Mouse (Mus musculus): ENCODE results near the gene Wfikkn2. TPM values are rescaled to one million over a fixed set of nuclear protein-coding genes. Genes with fewer than 3 reads are reported as not detected.

Wfikkn2 gene
- polyA plus RNA-seq, 1 experiment from 2014 or later, result 2.9 TPM

GRCm38 (mm10) chr11:94210191-94211086, 35.4 kb downstream of the Wfikkn2 start:
- peak overlapping the region; percentile 96 for H3K4me3 ChIP-seq (ENCODE audit: low read depth, low read length)
- peak; percentile 93 for DNase-seq (ENCODE audit: low spot score)
- H3K36me3 ChIP-seq (ENCODE audit: control insufficient read depth, insufficient read depth, low read length), result peaks cover 6% of the 10 kb centered on the region; the same call in 1 of the 2 replicates
- no peaks in the 10 kb centered on the region for H3K9me3 ChIP-seq (ENCODE audit: control insufficient read depth, low read length)
- WGBS, result under 1% methylated on average over 53 of the region's 56 CpGs
- no peaks in the 10 kb centered on the region for H3K27me3 ChIP-seq (ENCODE audit: control insufficient read depth, insufficient read depth, low read length)
- H3K4me1 ChIP-seq (replicated peaks; ENCODE audit: control insufficient read depth, insufficient read depth, low read length), result peaks cover 6% of the 10 kb centered on the region; the same call in 1 of the 2 replicates
- H3K9ac ChIP-seq (ENCODE audit: low read length), result peak overlapping the region; percentile 73
- H3K4me2 ChIP-seq (ENCODE audit: low read depth, low read length, severe bottlenecking), result peak overlapping the region; percentile 97
- peak; percentile 84 for ATAC-seq (replicated peaks; ENCODE audit: low FRiP score)
- H3K27ac ChIP-seq (ENCODE audit: low read depth, low read length), result peak overlapping the region; percentile 96

GRCm38 (mm10) chr11:94209695-94210131, 36.1 kb downstream of the Wfikkn2 start:
- H3K36me3 ChIP-seq (ENCODE audit: control insufficient read depth, insufficient read depth, low read length), result peaks cover 6% of the 10 kb centered on the region; the same call in 1 of the 2 replicates
- H3K9me3 ChIP-seq (ENCODE audit: control insufficient read depth, low read length), result no peaks in the 10 kb centered on the region
- WGBS, result 2% methylated on average over 14 of the region's 14 CpGs
- peaks cover 6% of the 10 kb centered on the region; the same call in 1 of the 2 replicates for H3K4me1 ChIP-seq (replicated peaks; ENCODE audit: control insufficient read depth, insufficient read depth, low read length)
- ATAC-seq (replicated peaks; ENCODE audit: low FRiP score) (no peak), DNase-seq (ENCODE audit: low spot score) (no peak)
- H3K4me3 ChIP-seq (ENCODE audit: low read depth, low read length), result peak overlapping the region; percentile 96
- H3K27ac ChIP-seq (ENCODE audit: low read depth, low read length), result peak overlapping the region; percentile 95
- peak overlapping the region; percentile 73 for H3K9ac ChIP-seq (ENCODE audit: low read length)
- peak overlapping the region; percentile 97 for H3K4me2 ChIP-seq (ENCODE audit: low read depth, low read length, severe bottlenecking)
- no peaks in the 10 kb centered on the region for H3K27me3 ChIP-seq (ENCODE audit: control insufficient read depth, insufficient read depth, low read length)

GRCm38 (mm10) chr11:94208811-94209675, 36.8 kb downstream of the Wfikkn2 start:
- H3K27ac ChIP-seq (ENCODE audit: low read depth, low read length), result peak overlapping the region; percentile 95; the same call in 1 of the 2 replicates
- H3K9me3 ChIP-seq (ENCODE audit: control insufficient read depth, low read length), result no peaks in the 10 kb centered on the region
- H3K9ac ChIP-seq (ENCODE audit: low read length), result no peak overlapping the region
- H3K36me3 ChIP-seq (ENCODE audit: control insufficient read depth, insufficient read depth, low read length), result peaks cover 1% of the 10 kb centered on the region; the same call in 1 of the 2 replicates
- no peak for DNase-seq (ENCODE audit: low spot score)
- H3K4me3 ChIP-seq (ENCODE audit: low read depth, low read length), result no peak overlapping the region
- H3K27me3 ChIP-seq (ENCODE audit: control insufficient read depth, insufficient read depth, low read length), result no peaks in the 10 kb centered on the region
- ATAC-seq (replicated peaks; ENCODE audit: low FRiP score), result no peak
- 56% methylated on average over 8 of the region's 8 CpGs for WGBS
- peaks cover 6% of the 10 kb centered on the region; the same call in 1 of the 2 replicates for H3K4me1 ChIP-seq (replicated peaks; ENCODE audit: control insufficient read depth, insufficient read depth, low read length)
- peak overlapping the region; percentile 97; the same call in 1 of the 2 replicates for H3K4me2 ChIP-seq (ENCODE audit: low read depth, low read length, severe bottlenecking)

GRCm38 (mm10) chr11:94206398-94207114, 39.2 kb downstream of the Wfikkn2 start:
- H3K27me3 ChIP-seq (ENCODE audit: control insufficient read depth, insufficient read depth, low read length), result no peaks in the 10 kb centered on the region
- no peak overlapping the region for H3K27ac ChIP-seq (ENCODE audit: low read depth, low read length)
- no peaks in the 10 kb centered on the region for H3K36me3 ChIP-seq (ENCODE audit: control insufficient read depth, insufficient read depth, low read length)
- H3K4me2 ChIP-seq (ENCODE audit: low read depth, low read length, severe bottlenecking), result no peak overlapping the region
- peaks cover 4% of the 10 kb centered on the region; the same call in 1 of the 2 replicates for H3K4me1 ChIP-seq (replicated peaks; ENCODE audit: control insufficient read depth, insufficient read depth, low read length)
- 49% methylated on average over 10 of the region's 10 CpGs for WGBS
- no peak overlapping the region for H3K9ac ChIP-seq (ENCODE audit: low read length)
- DNase-seq (ENCODE audit: low spot score) (no peak), ATAC-seq (replicated peaks; ENCODE audit: low FRiP score) (no peak)
- H3K4me3 ChIP-seq (ENCODE audit: low read depth, low read length), result no peak overlapping the region
- H3K9me3 ChIP-seq (ENCODE audit: control insufficient read depth, low read length), result no peaks in the 10 kb centered on the region

GRCm38 (mm10) chr11:94203066-94203465, 42.7 kb downstream of the Wfikkn2 start:
- Histone ChIP-seq H3K4me1 (replicated peaks; ENCODE audit: control insufficient read depth, insufficient read depth, low read length) (peaks cover 4% of the 10 kb centered on the region; the same call in 1 of the 2 replicates), H3K9ac (ENCODE audit: low read length) (no peak overlapping the region), H3K4me2 (ENCODE audit: low read depth, low read length, severe bottlenecking) (no peak overlapping the region), H3K27me3 (ENCODE audit: control insufficient read depth, insufficient read depth, low read length) (no peaks in the 10 kb centered on the region), H3K27ac (ENCODE audit: low read depth, low read length) (no peak overlapping the region), H3K36me3 (ENCODE audit: control insufficient read depth, insufficient read depth, low read length) (no peaks in the 10 kb centered on the region), H3K9me3 (ENCODE audit: control insufficient read depth, low read length) (no peaks in the 10 kb centered on the region), H3K4me3 (ENCODE audit: low read depth, low read length) (no peak overlapping the region)
- ATAC-seq (replicated peaks; ENCODE audit: low FRiP score) (no peak), DNase-seq (ENCODE audit: low spot score) (no peak)
- WGBS, result 63% methylated on average over 3 of the region's 3 CpGs

- 94% methylated on average over 5 of the region's 5 CpGs for WGBS
- no peak overlapping the region for H3K27ac ChIP-seq (ENCODE audit: low read depth, low read length)
- H3K4me3 ChIP-seq (ENCODE audit: low read depth, low read length), result no peak overlapping the region
- no peaks in the 10 kb centered on the region for H3K27me3 ChIP-seq (ENCODE audit: control insufficient read depth, insufficient read depth, low read length)
- no peak overlapping the region for H3K4me2 ChIP-seq (ENCODE audit: low read depth, low read length, severe bottlenecking)
- DNase-seq (ENCODE audit: low spot score) (no peak), ATAC-seq (replicated peaks; ENCODE audit: low FRiP score) (no peak)
- H3K9ac ChIP-seq (ENCODE audit: low read length), result no peak overlapping the region
- peaks cover 4% of the 10 kb centered on the region; the same call in 1 of the 2 replicates for H3K4me1 ChIP-seq (replicated peaks; ENCODE audit: control insufficient read depth, insufficient read depth, low read length)
- H3K9me3 ChIP-seq (ENCODE audit: control insufficient read depth, low read length), result no peaks in the 10 kb centered on the region
- no peaks in the 10 kb centered on the region for H3K36me3 ChIP-seq (ENCODE audit: control insufficient read depth, insufficient read depth, low read length)
Measured at GRCm38 (mm10) chr11:94202106-94202505, 43.7 kb downstream of the Wfikkn2 start.

GRCm38 (mm10) chr11:94200422-94200821, 45.4 kb downstream of the Wfikkn2 start:
- no peaks in the 10 kb centered on the region for H3K9me3 ChIP-seq (ENCODE audit: control insufficient read depth, low read length)
- ATAC-seq (replicated peaks; ENCODE audit: low FRiP score) (no peak), DNase-seq (ENCODE audit: low spot score) (no peak)
- no peaks in the 10 kb centered on the region for H3K27me3 ChIP-seq (ENCODE audit: control insufficient read depth, insufficient read depth, low read length)
- no peak overlapping the region for H3K4me3 ChIP-seq (ENCODE audit: low read depth, low read length)
- H3K9ac ChIP-seq (ENCODE audit: low read length), result no peak overlapping the region
- H3K27ac ChIP-seq (ENCODE audit: low read depth, low read length), result no peak overlapping the region
- no peaks in the 10 kb centered on the region for H3K36me3 ChIP-seq (ENCODE audit: control insufficient read depth, insufficient read depth, low read length)
- H3K4me2 ChIP-seq (ENCODE audit: low read depth, low read length, severe bottlenecking), result no peak overlapping the region
- WGBS, result 87% methylated on average over 4 of the region's 4 CpGs
- no peaks in the 10 kb centered on the region for H3K4me1 ChIP-seq (replicated peaks; ENCODE audit: control insufficient read depth, insufficient read depth, low read length)

- no peak for ATAC-seq (replicated peaks; ENCODE audit: low FRiP score)
- WGBS, result 81% methylated on average over 2 of the region's 2 CpGs
Measured at GRCm38 (mm10) chr11:94199771-94200170, 46.0 kb downstream of the Wfikkn2 start.

More at GRCm38 (mm10) chr11:94199771-94200170, 46.0 kb downstream of the Wfikkn2 start:
- Histone ChIP-seq H3K9me3 (ENCODE audit: control insufficient read depth, low read length) (no peaks in the 10 kb centered on the region), H3K27ac (ENCODE audit: low read depth, low read length) (no peak overlapping the region), H3K4me1 (replicated peaks; ENCODE audit: control insufficient read depth, insufficient read depth, low read length) (no peaks in the 10 kb centered on the region), H3K9ac (ENCODE audit: low read length) (no peak overlapping the region), H3K4me3 (ENCODE audit: low read depth, low read length) (no peak overlapping the region), H3K4me2 (ENCODE audit: low read depth, low read length, severe bottlenecking) (no peak overlapping the region), H3K27me3 (ENCODE audit: control insufficient read depth, insufficient read depth, low read length) (no peaks in the 10 kb centered on the region), H3K36me3 (ENCODE audit: control insufficient read depth, insufficient read depth, low read length) (no peaks in the 10 kb centered on the region)
- DNase-seq (ENCODE audit: low spot score), result no peak

Measured in forebrain, embryonic 11.5 days (tissue).